Mouse (Mus musculus) thymus, adult 2 months (tissue): ENCODE measurements around the gene Pcsk4.

ENCODE experiments used
- CTCF ChIP-seq: fragments of 200-500 bp; IDR thresholded peaks from 2 replicates; pipeline ENCODE4 v1.5.1; 2012; ENCODE audit warnings: mild to moderate bottlenecking, control low read depth, low read length, moderate library complexity, borderline replicate concordance; ENCODE audit not compliant: control insufficient read depth, poor library complexity, insufficient read depth; ENCODE audit errors: extremely low read depth
- POLR2A ChIP-seq: fragments of 200-500 bp; IDR thresholded peaks from 2 replicates; pipeline ENCODE4 v1.6.1; 2012; ENCODE audit warnings: mild to moderate bottlenecking, low read length, control low read depth, moderate library complexity; ENCODE audit not compliant: control insufficient read depth, poor library complexity, insufficient read depth; ENCODE audit errors: extremely low read depth

GRCm38 (mm10) chr10:80342305-80342748 lies 13.0 kb upstream of the Pcsk4 start:
- no peak for TF ChIP-seq CTCF
- TF ChIP-seq POLR2A, result no peak
